Mouse (Mus musculus) cortical plate, adult 2 months (tissue): ENCODE measurements at regions not wholly inside any gene's neighbourhood (a gene's known extent, or its start where the extent isn't known, plus 50 kb on each side); places are given as distances from the start of the nearest gene placed in this dataset.

Source experiments
- CTCF ChIP-seq: fragments of 200-500 bp; IDR thresholded peaks from 2 replicates; pipeline ENCODE4 v1.5.1; 2011; ENCODE audit warnings: mild to moderate bottlenecking, control low read depth, low read length; ENCODE audit not compliant: insufficient read depth; ENCODE audit errors: extremely low read depth
- POLR2A ChIP-seq: fragments of 200-500 bp; IDR thresholded peaks from 2 replicates; pipeline ENCODE4 v1.6.1; 2011; ENCODE audit warnings: mild to moderate bottlenecking, low read length, control low read depth; ENCODE audit not compliant: insufficient read depth; ENCODE audit errors: extremely low read depth

- TF ChIP-seq CTCF: no peak
- no peak for TF ChIP-seq POLR2A
Observed at GRCm38 (mm10) chr1:168057479-168057878, 368.4 kb downstream of the Lmx1a start.
